Comparison of ENCODE assay signal across 8 mouse cellular contexts in genomic region chr16:32457589-32458386, GRCm38 (mm10). TPM values are rescaled to one million over a fixed set of nuclear protein-coding genes. Genes with fewer than 3 reads are reported as not detected.
DNase-seq lines count a peak whose midpoint lies in the region; ATAC-seq and TF ChIP-seq lines count a peak whose summit lies in the region.

No protein-coding gene starts in this region.

- WGBS in liver, postnatal 0 days (ENCODE audit: insufficient replicate concordance), result 54% methylated on average over 10 of the region's 10 CpGs
- WGBS in small intestine, adult 2 months, result 43% methylated on average over 10 of the region's 10 CpGs

- peak; percentile 88 for TF ChIP-seq CTCF in liver, postnatal 0 days (IDR thresholded peaks at IDR 0.05; ENCODE audit: low read depth)
- TF ChIP-seq CTCF in small intestine, adult 2 months (IDR thresholded peaks at IDR 0.05; ENCODE audit: extremely low read depth, insufficient read length, insufficient replicate concordance, low read depth, low read length), result peak; percentile 59; the same call in 1 of the 2 replicates

- DNase-seq in frontal cortex, postnatal 25 days (ENCODE audit: low spot score in 2 of 2), result no peak
- peak; percentile 3 to 6 for DNase-seq in CD8-positive naive resting alpha-beta T cell, adult 2 months (ENCODE audit: low read depth in 2 of 2, low spot score in 2 of 2)
- DNase-seq in c-Kit-positive CD71-negative TER-119-negative erythroid progenitor cells, embryonic 14.5 days (ENCODE audit: low read depth), result peak; percentile 70
- DNase-seq in gastrocnemius, adult 18-20 months (ENCODE audit: low spot score), result peak; percentile 90
- DNase-seq in kidney, adult 9 months, result peak; percentile 94
- peak; percentile 69 for DNase-seq in liver, postnatal 0 days

- no peaks in the 10 kb centered on the region for H3K27me3 ChIP-seq in liver, postnatal 0 days (ENCODE audit: insufficient read depth, low read length)
- H3K27me3 ChIP-seq in small intestine, adult 2 months (ENCODE audit: control insufficient read depth, insufficient read depth, low read length), result no peaks in the 10 kb centered on the region

- no peaks in the 10 kb centered on the region for H3K9me3 ChIP-seq in liver, postnatal 0 days (ENCODE audit: low read length)

- H3K27ac ChIP-seq in liver, postnatal 0 days (ENCODE audit: low read depth), result peak overlapping the region; percentile 7; the same call in 1 of the 2 replicates
- H3K27ac ChIP-seq in small intestine, adult 2 months (ENCODE audit: insufficient read depth, low read depth, low read length), result peak overlapping the region; percentile 71

- H3K9ac ChIP-seq in liver, postnatal 0 days (replicated peaks), result no peak overlapping the region

- no peak overlapping the region; the same call in 1 of the 2 replicates for H3K4me2 ChIP-seq in liver, postnatal 0 days (ENCODE audit: low read depth, low read length)

- no peak for TF ChIP-seq POLR2A in small intestine, adult 2 months (IDR thresholded peaks at IDR 0.05; ENCODE audit: low read depth, low read length)

- H3K4me3 ChIP-seq in liver, postnatal 0 days (ENCODE audit: low read depth, low read length), result no peak overlapping the region
- H3K4me3 ChIP-seq in small intestine, adult 2 months (ENCODE audit: low read depth, low read length), result no peak overlapping the region

- ATAC-seq in frontal cortex, adult (ENCODE audit: low TSS enrichment), result peak; percentile 31; the same call in 1 of the 2 replicates
- ATAC-seq in liver, postnatal 0 days, result peak; percentile 66

- H3K4me1 ChIP-seq in liver, postnatal 0 days (ENCODE audit: insufficient read depth), result peaks cover 10% of the 10 kb centered on the region
- H3K4me1 ChIP-seq in small intestine, adult 2 months (ENCODE audit: control insufficient read depth, insufficient read depth, insufficient read length, low read length), result peaks cover 9% of the 10 kb centered on the region; the same call in 1 of the 2 replicates

- peaks cover 52% of the 10 kb centered on the region for H3K36me3 ChIP-seq in liver, postnatal 0 days (replicated peaks; ENCODE audit: insufficient read depth, low read length)
- H3K36me3 ChIP-seq in small intestine, adult 2 months (ENCODE audit: control insufficient read depth, insufficient read depth, low read length), result peaks cover 29% of the 10 kb centered on the region

- TF ChIP-seq EP300 in liver, postnatal 0 days (IDR thresholded peaks at IDR 0.05; ENCODE audit: low read depth), result no peak

RNA-seq across cellular contexts. Expression of gene Pcyt1a, which starts 27.1 kb away (rescaled TPM):
- 100 to 1,000 TPM; 124 to 125 TPM for total RNA-seq in gastrocnemius, adult 18-20 months (2021)
- polyA plus RNA-seq in liver, postnatal 0 days (2015; fragmentation: Nextera tagmentation; extraction: Ambion mirVana), result 25.4 and 32.9 TPM in 2 replicates
- 55.4 and 115 TPM in 2 replicates for polyA plus RNA-seq in small intestine, adult 2 months (2012; rRNA removed)

RNA-seq across cellular contexts. Expression of gene Slc51a, which starts 29.9 kb away (rescaled TPM):
- not detected for total RNA-seq in gastrocnemius, adult 18-20 months (2021)
- polyA plus RNA-seq in liver, postnatal 0 days (2015; fragmentation: Nextera tagmentation; extraction: Ambion mirVana), result 0.81 and 1.0 TPM in 2 replicates
- 102 and 424 TPM in 2 replicates for polyA plus RNA-seq in small intestine, adult 2 months (2012; rRNA removed)

RNA-seq across cellular contexts. Expression of gene Zdhhc19, which starts 38.3 kb away (rescaled TPM):
- not detected for total RNA-seq in gastrocnemius, adult 18-20 months (2021)
- not detected in 2 replicates for polyA plus RNA-seq in liver, postnatal 0 days (2015; fragmentation: Nextera tagmentation; extraction: Ambion mirVana)
- polyA plus RNA-seq in small intestine, adult 2 months (2012; rRNA removed), result 0.18 and 0.42 TPM in 2 replicates

RNA-seq across cellular contexts. Expression of gene Tctex1d2, which starts 38.3 kb away (rescaled TPM):
- 1 to 10 TPM; 5.2 to 5.5 TPM for total RNA-seq in gastrocnemius, adult 18-20 months (2021)
- polyA plus RNA-seq in liver, postnatal 0 days (2015; fragmentation: Nextera tagmentation; extraction: Ambion mirVana), result 6.6 and 6.9 TPM in 2 replicates
- polyA plus RNA-seq in small intestine, adult 2 months (2012; rRNA removed), result 1.3 and 1.4 TPM in 2 replicates

RNA-seq across cellular contexts. Expression of gene Tm4sf19, which starts 57.5 kb away (rescaled TPM):
- total RNA-seq in gastrocnemius, adult 18-20 months (2021), result not detected
- polyA plus RNA-seq in liver, postnatal 0 days (2015; fragmentation: Nextera tagmentation; extraction: Ambion mirVana), result not detected in 2 replicates
- polyA plus RNA-seq in small intestine, adult 2 months (2012; rRNA removed), result 0.17 and 0.35 TPM in 2 replicates

Comparison
In these comparisons a context has a peak if more than half of its experiments do, and no peak if none do; other contexts are left out.
1. DNase-seq: peak in CD8-positive naive resting alpha-beta T cell, adult 2 months (2 of 2), c-Kit-positive CD71-negative TER-119-negative erythroid progenitor cells, embryonic 14.5 days (single experiment), gastrocnemius, adult 18-20 months (single experiment), kidney, adult 9 months (single experiment) and liver, postnatal 0 days (single experiment); none in frontal cortex, postnatal 25 days (0 of 2).
2. RNA of gene Slc51a, which starts 29.9 kb away (polyA plus RNA-seq): 102 to 424 TPM in small intestine, adult 2 months; 0.81 to 1.0 TPM in liver, postnatal 0 days; every median in the first group is over 10 times any median in the second.